Mouse (Mus musculus) midbrain, embryonic 12.5 days (tissue): ENCODE measurements around the gene Csn1s2a. TPM values are rescaled to one million over a fixed set of nuclear protein-coding genes. Genes with fewer than 3 reads are reported as not detected.
"Not testable (repeated sequence)": the region's sequence is repeated elsewhere in the genome, so short reads cannot be mapped to it uniquely, and the experiment has no call there.

Experiments used
- ATAC-seq: fragments of 200-750 bp; cut with Nextera tagmentation; 2 replicates; pipeline ENCODE4 v1.8.0; 2017; ENCODE audit warnings: low read depth, moderate TSS enrichment, moderate library complexity; ENCODE audit not compliant: low FRiP score
- H3K27ac ChIP-seq: fragments of 300-500 bp; sonication (generic); replicated peaks from 2 replicates; pipeline ENCODE4 v1.5.1; 2016; ENCODE audit warnings: mild to moderate bottlenecking
- H3K27me3 ChIP-seq: fragments of 300-500 bp; sonication (generic); 2 replicates; pipeline ENCODE4 v1.6.1; 2016; ENCODE audit warnings: mild to moderate bottlenecking
- H3K36me3 ChIP-seq: fragments of 300-500 bp; sonication (generic); 2 replicates; pipeline ENCODE4 v1.6.1; 2016
- H3K4me1 ChIP-seq: fragments of 300-500 bp; sonication (generic); 2 replicates; pipeline ENCODE4 v1.6.1; 2016
- H3K4me2 ChIP-seq: fragments of 300-500 bp; sonication (generic); replicated peaks from 2 replicates; pipeline ENCODE4 v1.6.1; 2016; ENCODE audit warnings: mild to moderate bottlenecking, moderate library complexity
- H3K4me3 ChIP-seq: fragments of 300-500 bp; sonication (generic); 2 replicates; pipeline ENCODE4 v1.5.1; 2016; ENCODE audit warnings: mild to moderate bottlenecking
- H3K9ac ChIP-seq: fragments of 300-500 bp; sonication (generic); replicated peaks from 2 replicates; pipeline ENCODE4 v1.6.1; 2016; ENCODE audit warnings: mild to moderate bottlenecking, moderate library complexity
- H3K9me3 ChIP-seq: fragments of 300-500 bp; sonication (generic); 2 replicates; pipeline ENCODE4 v1.6.1; 2016; ENCODE audit warnings: mild to moderate bottlenecking
- WGBS: fragments of 180-500 bp; shearing (Covaris S2); methylation state at CpG from one replicate; pipeline ENCODE4 v1.1.7; 2016; 5-methylcytosine and 5-hydroxymethylcytosine counted together
- polyA plus RNA-seq: library from polyadenylated mRNA; unstranded; fragments of >200 nt; fragmentation: Nextera tagmentation; extraction: Ambion mirVana; gene quantifications from 2 replicates; pipeline ENCODE4 v1.2.1, GENCODE M21; 2016

Csn1s2a gene
- polyA plus RNA-seq, result not detected in 2 replicates

DNA sequence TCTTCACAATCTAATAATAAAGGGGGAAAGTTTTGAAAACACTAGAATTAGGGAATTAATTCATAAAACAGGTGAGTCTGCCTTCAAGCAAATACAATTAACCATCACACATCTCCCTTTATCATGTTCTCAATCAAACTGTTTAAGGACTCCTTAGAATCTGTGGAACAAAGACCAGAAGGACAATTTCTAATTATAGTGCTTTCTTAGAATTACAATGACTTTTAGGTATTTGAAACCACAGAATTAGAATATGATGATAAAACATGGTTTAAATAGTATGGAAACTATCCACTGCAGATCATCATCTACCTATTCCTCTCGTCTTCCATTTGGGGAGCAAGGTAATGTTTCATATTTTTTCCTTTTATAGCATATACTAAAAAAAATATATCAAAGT lies at the start of gene Csn1s2a:
TSS of gene Csn1s2a (plus strand) at position 301 of the 400 bp plus-strand sequence.
- no peaks in the 10 kb centered on the region for H3K36me3 ChIP-seq
- H3K27ac ChIP-seq, result no peak within 1 kb of the TSS
- H3K4me3 ChIP-seq, result no peak within 1 kb of the TSS
- H3K27me3 ChIP-seq, result no peaks in the 10 kb centered on the region
- no peaks in the 10 kb centered on the region for H3K9me3 ChIP-seq
- no peak within 1 kb of the TSS for H3K9ac ChIP-seq
- 74% methylated on average over 1 of the region's 1 CpGs for WGBS
- no peaks in the 10 kb centered on the region for H3K4me1 ChIP-seq
- no peak within 1 kb of the TSS for H3K4me2 ChIP-seq
- no peak for ATAC-seq

DNA sequence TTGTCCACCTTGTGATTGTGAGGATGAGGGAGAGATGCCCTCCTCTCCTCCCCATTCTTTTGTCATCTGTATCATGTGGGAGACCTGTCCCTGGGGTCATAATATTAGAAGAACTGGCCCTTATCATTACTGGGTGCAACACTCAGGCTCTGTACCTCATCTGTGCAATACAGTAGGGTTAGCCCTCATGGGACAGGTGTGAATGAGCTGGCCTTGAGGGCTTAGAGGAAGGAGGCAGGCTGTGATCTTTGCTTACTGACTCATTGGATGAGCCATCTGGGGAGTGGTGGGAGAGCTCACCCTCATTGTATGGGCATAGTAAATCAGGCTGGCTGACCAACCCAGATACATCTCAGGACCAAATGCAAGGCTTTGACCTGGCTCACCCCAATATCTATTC lies 39.5 kb upstream of the Csn1s2a start:
- Histone ChIP-seq H3K9me3 (no peaks in the 10 kb centered on the region), H3K36me3 (no peaks in the 10 kb centered on the region), H3K27ac (no peak overlapping the region), H3K4me3 (no peak overlapping the region), H3K27me3 (no peaks in the 10 kb centered on the region), H3K4me2 (no peak overlapping the region), H3K4me1 (no peaks in the 10 kb centered on the region), H3K9ac (no peak overlapping the region)
- ATAC-seq, result no peak

DNA sequence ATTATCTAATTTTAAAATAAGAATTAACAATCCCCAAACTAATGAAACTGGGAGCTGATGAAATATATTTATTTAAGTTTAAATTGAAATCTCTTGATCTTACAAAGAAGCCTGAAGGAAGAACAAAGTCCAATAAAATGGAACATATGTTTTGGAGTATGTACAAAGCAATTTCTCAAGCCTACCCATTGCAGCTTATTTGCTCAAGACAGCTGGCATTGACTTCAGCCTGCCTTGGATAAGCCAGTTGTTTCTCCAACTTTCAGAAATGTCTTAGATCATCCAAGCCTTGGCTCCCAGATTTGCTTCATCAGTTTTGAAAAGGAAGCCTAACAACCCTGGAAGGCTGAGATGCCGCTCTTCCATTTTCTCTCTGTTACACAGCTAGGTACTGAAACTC lies 20.9 kb upstream of the Csn1s2a start:
- Histone ChIP-seq H3K4me1 (no peaks in the 10 kb centered on the region), H3K4me2 (no peak overlapping the region)
- WGBS, result 69% methylated on average over 1 of the region's 1 CpGs

DNA sequence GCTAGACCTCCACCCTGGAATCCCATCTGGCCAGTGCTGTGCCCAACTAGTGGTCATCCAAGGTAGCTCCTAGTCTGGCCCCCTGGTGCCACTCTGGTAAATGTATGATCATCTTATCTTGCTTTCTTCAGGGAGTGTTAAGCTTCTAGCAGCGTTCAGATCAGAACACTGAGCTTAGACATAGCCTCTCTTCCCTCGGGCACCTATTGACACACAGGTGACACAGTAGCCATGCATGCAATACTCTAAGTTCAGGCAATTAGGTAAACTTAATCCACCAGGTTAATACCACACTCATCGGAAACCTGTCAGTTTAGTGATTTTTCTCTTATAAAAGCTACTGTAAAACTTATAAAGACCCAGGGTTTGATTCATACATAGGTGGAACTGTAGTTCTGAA lies 9.8 kb upstream of the Csn1s2a start:
- no peaks in the 10 kb centered on the region for H3K4me1 ChIP-seq
- H3K4me3 ChIP-seq, result no peak overlapping the region
- ATAC-seq, result no peak
- no peaks in the 10 kb centered on the region for H3K27me3 ChIP-seq
- H3K27ac ChIP-seq, result no peak overlapping the region
- no peak overlapping the region for H3K4me2 ChIP-seq
- no peaks in the 10 kb centered on the region for H3K36me3 ChIP-seq
- H3K9ac ChIP-seq, result no peak overlapping the region
- WGBS, result 88% methylated on average over 3 of the region's 3 CpGs
- no peaks in the 10 kb centered on the region for H3K9me3 ChIP-seq

More for the DNA sequence above, 20.9 kb upstream of the Csn1s2a start:
- Histone ChIP-seq H3K36me3 (no peaks in the 10 kb centered on the region), H3K4me3 (no peak overlapping the region), H3K9ac (no peak overlapping the region), H3K27ac (no peak overlapping the region), H3K9me3 (no peaks in the 10 kb centered on the region), H3K27me3 (no peaks in the 10 kb centered on the region)
- no peak for ATAC-seq

DNA sequence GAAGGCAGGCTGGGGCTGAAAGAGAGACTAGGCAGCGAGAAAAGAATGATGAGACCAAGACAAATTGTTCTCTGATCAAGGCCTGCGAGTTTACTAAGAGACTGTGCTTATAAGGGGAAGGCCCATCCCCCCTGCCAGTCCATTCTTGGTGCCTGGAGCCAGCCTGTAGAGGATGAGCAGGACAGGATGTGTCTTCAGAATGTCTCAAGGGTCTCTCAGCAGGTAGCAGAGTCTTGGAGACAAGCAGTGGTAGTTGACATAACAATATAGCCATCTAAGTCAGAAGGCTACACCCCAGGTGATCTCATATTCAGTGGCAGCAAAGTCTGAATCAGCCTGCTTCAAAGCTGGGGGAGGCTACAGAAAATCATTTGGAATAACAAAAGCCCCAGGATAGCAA lies 2.2 kb upstream of the Csn1s2a start:
- H3K27me3 ChIP-seq, H3K27ac ChIP-seq, H3K4me2 ChIP-seq, H3K36me3 ChIP-seq, H3K9ac ChIP-seq, H3K4me1 ChIP-seq, ATAC-seq, H3K9me3 ChIP-seq, H3K4me3 ChIP-seq: not testable (repeated sequence)
- 45% methylated on average over 2 of the region's 2 CpGs for WGBS

DNA sequence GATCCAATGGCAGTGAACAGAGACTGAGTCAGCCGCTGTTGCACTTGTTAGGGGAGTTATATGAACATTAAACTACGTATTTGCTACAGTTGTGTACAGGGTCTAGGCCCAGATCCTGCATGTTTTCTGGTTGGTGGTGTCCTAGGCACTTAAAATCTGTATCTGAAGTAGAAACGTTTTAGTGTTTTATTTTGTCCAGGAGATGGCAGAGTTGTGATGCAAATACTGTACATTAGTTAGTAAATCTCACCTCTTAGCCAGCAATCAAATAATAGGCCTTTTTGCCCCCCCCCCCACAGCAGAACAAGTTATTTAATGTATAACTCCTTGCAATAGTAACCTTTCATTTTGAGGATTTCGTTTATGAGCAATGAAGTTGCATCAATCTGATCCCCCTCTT lies 8.4 kb downstream of the Csn1s2a start:
- Histone ChIP-seq H3K9ac (no peak overlapping the region), H3K27me3 (no peaks in the 10 kb centered on the region), H3K4me3 (no peak overlapping the region), H3K36me3 (no peaks in the 10 kb centered on the region), H3K4me1 (no peaks in the 10 kb centered on the region), H3K27ac (no peak overlapping the region), H3K4me2 (no peak overlapping the region), H3K9me3 (no peaks in the 10 kb centered on the region)
- no peak for ATAC-seq
- WGBS, result 62% methylated on average over 4 of the region's 4 CpGs

DNA sequence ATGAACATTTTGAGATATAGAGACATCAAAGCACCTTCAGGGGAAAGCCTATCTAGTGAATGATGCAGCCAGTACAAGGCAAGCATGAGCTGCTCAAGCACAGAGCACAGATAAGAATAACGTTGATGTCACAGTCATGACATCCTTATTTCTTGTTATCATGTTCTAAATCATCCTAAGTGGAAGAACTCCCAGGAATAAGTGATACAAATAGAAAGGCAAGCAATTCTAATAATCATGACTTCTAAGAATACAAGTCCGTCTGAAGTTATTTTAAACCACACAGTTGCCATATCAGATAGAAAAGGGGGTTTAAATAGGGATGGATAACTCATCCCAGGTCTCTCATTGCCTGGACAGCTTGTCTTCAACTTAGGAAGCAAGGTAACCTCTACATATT lies 33.4 kb downstream of the Csn1s2a start, which contains the start of gene Csn1s2b:
TSS of gene Csn1s2b (plus strand) at position 301 of the 400 bp plus-strand sequence.
- Histone ChIP-seq H3K4me1 (no peaks in the 10 kb centered on the region), H3K9me3 (no peaks in the 10 kb centered on the region), H3K27me3 (no peaks in the 10 kb centered on the region), H3K4me3 (no peak within 1 kb of the TSS), H3K4me2 (no peak within 1 kb of the TSS), H3K27ac (no peak within 1 kb of the TSS), H3K9ac (no peak within 1 kb of the TSS), H3K36me3 (no peaks in the 10 kb centered on the region)
- ATAC-seq, result no peak
- 78% methylated on average over 2 of the region's 2 CpGs for WGBS

DNA sequence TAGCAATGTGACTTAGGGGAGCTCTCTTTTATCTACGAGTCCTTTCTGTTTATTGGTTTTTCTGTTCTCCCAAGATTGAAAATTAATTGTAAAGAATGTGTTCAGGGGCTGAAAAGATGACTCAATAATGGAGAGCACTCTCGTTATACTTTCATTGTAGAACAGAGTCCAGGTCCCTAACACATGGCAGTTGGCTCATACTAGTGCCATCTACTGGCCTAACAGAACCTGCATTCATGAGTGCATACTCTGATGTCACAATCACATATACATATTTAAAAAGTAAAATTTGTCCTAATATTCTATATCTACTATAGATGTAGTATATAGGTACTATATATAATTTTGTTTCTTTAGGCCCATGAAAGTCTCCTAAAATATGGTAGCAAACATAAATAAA lies 34.9 kb downstream of the Csn1s2a start:
- H3K9me3 ChIP-seq, result no peaks in the 10 kb centered on the region
- no peaks in the 10 kb centered on the region for H3K36me3 ChIP-seq
- WGBS, result 73% methylated on average over 2 of the region's 2 CpGs
- H3K4me1 ChIP-seq, result no peaks in the 10 kb centered on the region
- H3K27me3 ChIP-seq, result no peaks in the 10 kb centered on the region
- no peak for ATAC-seq
- H3K4me3 ChIP-seq, result no peak overlapping the region
- no peak overlapping the region for H3K27ac ChIP-seq
- no peak overlapping the region for H3K4me2 ChIP-seq
- no peak overlapping the region for H3K9ac ChIP-seq

DNA sequence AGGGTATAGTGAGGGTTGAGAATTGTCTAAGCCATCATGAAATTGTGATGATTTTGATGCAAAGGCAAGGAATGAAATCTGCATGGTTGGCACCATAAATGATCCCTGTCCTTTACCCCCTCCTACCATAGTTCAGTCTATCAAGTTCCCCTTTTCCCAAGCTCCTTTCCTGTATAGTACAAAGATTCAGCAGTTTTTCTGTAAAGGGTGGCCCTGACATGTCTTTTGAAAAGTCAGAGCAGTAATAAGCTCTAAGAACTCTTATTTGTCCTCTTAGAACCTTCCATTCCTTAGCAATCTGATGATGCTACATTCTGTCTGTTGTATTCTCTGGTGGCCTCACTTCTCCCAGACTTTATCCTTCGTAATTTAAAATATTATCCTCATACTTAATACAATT lies 51.0 kb downstream of the Csn1s2a start, which contains the start of gene Prr27:
TSS of gene Prr27 (plus strand) at position 301 of the 400 bp plus-strand sequence.
- H3K4me3 ChIP-seq, result no peak within 1 kb of the TSS
- no peak within 1 kb of the TSS for H3K9ac ChIP-seq
- no peaks in the 10 kb centered on the region for H3K9me3 ChIP-seq
- no peak within 1 kb of the TSS for H3K27ac ChIP-seq
- H3K27me3 ChIP-seq, result no peaks in the 10 kb centered on the region
- H3K4me1 ChIP-seq, result no peaks in the 10 kb centered on the region
- ATAC-seq, result no peak
- H3K4me2 ChIP-seq, result no peak within 1 kb of the TSS
- 81% methylated on average over 1 of the region's 1 CpGs for WGBS
- H3K36me3 ChIP-seq, result no peaks in the 10 kb centered on the region

Other genes starting within 250 kb of the Csn1s2a start
- not detected in 2 replicates for gene Sult1b1, start 236.4 kb upstream of the Csn1s2a start, polyA plus RNA-seq
- gene Sult1d1, start 205.5 kb upstream of the Csn1s2a start, polyA plus RNA-seq, result not detected in 2 replicates
- not detected in 2 replicates for gene Sult1e1, start 183.0 kb upstream of the Csn1s2a start, polyA plus RNA-seq
- not detected in 2 replicates for gene Csn1s1, start 108.4 kb upstream of the Csn1s2a start, polyA plus RNA-seq
- not detected in 2 replicates for gene Csn2, start 74.9 kb upstream of the Csn1s2a start, polyA plus RNA-seq
- gene Csn1s2b, start 33.5 kb downstream of the Csn1s2a start, polyA plus RNA-seq, result not detected in 2 replicates
- gene Prr27, start 51.1 kb downstream of the Csn1s2a start, polyA plus RNA-seq, result not detected in 2 replicates
- not detected in 2 replicates for gene Odam, start 110.5 kb downstream of the Csn1s2a start, polyA plus RNA-seq
- gene Csn3, start 151.0 kb downstream of the Csn1s2a start, polyA plus RNA-seq, result not detected in 2 replicates
- gene 2310003L06Rik, start 194.9 kb downstream of the Csn1s2a start, polyA plus RNA-seq, result not detected in 2 replicates
- gene Gm28434, start 194.9 kb downstream of the Csn1s2a start, polyA plus RNA-seq, result not detected in 2 replicates
- gene Cabs1, start 204.9 kb downstream of the Csn1s2a start, polyA plus RNA-seq, result not detected in 2 replicates
- not detected in 2 replicates for gene Smr3a, start 228.0 kb downstream of the Csn1s2a start, polyA plus RNA-seq